Mouse (Mus musculus) embryonic facial prominence, embryonic 12.5 days (tissue): ENCODE results near the gene Klhl22. TPM values are rescaled to one million over a fixed set of nuclear protein-coding genes. Genes with fewer than 3 reads are reported as not detected.
"Not testable (repeated sequence)": the region's sequence is repeated elsewhere in the genome, so short reads cannot be mapped to it uniquely, and the experiment has no call there.

Source experiments
- ATAC-seq: fragments of 200-750 bp; cut with Nextera tagmentation; 2 replicates; pipeline ENCODE4 v1.8.0; 2017; ENCODE audit not compliant: insufficient number of reproducible peaks, insufficient read depth, low FRiP score, low TSS enrichment
- H3K27ac ChIP-seq: fragments of 300-500 bp; sonication (generic); 2 replicates; pipeline ENCODE4 v1.5.1; 2016; ENCODE audit warnings: mild to moderate bottlenecking
- H3K27me3 ChIP-seq: fragments of 300-500 bp; sonication (generic); 2 replicates; pipeline ENCODE4 v1.6.1; 2016; ENCODE audit warnings: mild to moderate bottlenecking, moderate library complexity
- H3K36me3 ChIP-seq: fragments of 300-500 bp; sonication (generic); 2 replicates; pipeline ENCODE4 v1.6.1; 2016; ENCODE audit warnings: mild to moderate bottlenecking
- H3K4me1 ChIP-seq: fragments of 300-500 bp; sonication (generic); 2 replicates; pipeline ENCODE4 v1.6.1; 2016
- H3K4me2 ChIP-seq: fragments of 300-500 bp; sonication (generic); replicated peaks from 2 replicates; pipeline ENCODE4 v1.6.1; 2016; ENCODE audit warnings: mild to moderate bottlenecking, moderate library complexity
- H3K4me3 ChIP-seq: fragments of 300-500 bp; sonication (generic); 2 replicates; pipeline ENCODE4 v1.5.1; 2016; ENCODE audit warnings: mild to moderate bottlenecking
- H3K9ac ChIP-seq: fragments of 300-500 bp; sonication (generic); 2 replicates; pipeline ENCODE4 v1.6.1; 2016; ENCODE audit warnings: mild to moderate bottlenecking, moderate library complexity
- H3K9me3 ChIP-seq: fragments of 300-500 bp; sonication (generic); 2 replicates; pipeline ENCODE4 v1.6.1; 2016; ENCODE audit warnings: mild to moderate bottlenecking, moderate library complexity
- WGBS: fragments of 180-500 bp; shearing (Covaris S2); methylation state at CpG from one replicate; pipeline ENCODE4 v1.1.7; 2016; 5-methylcytosine and 5-hydroxymethylcytosine counted together
- polyA plus RNA-seq: library from polyadenylated mRNA; unstranded; fragments of >200 nt; fragmentation: Nextera tagmentation; extraction: Ambion mirVana; gene quantifications from 2 replicates; pipeline ENCODE4 v1.2.1, GENCODE M21; 2016

Klhl22 gene
- polyA plus RNA-seq, 1 experiment from 2014 or later: 92.6 TPM

DNA sequence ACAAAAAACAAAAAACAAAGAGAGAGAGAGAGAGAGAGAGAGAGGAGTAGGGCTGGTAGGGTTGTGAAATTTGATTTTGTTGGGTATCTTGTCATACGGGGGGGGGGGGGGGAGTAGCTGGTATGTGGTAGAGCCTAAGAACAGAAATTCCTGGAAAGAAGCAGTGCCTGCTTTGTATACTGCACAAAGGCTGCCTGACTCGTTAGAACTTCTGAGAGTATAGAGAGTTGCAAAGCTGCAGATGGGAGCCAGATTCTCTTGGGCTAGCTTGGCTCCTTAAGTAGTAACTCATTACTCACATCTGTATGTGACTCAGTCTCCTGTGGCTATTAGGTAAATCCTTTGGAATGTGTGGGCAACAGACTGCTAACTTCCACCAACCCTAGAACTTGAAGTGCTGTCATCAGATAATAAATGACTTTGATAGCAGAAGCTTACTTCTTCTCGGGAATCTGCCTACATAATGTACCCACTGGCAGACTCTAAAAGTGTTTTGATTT lies 26.5 kb upstream of the Klhl22 start, which contains the start of gene Med15:
TSS of gene Med15 (minus strand) at position 51 of the 500 bp plus-strand sequence.
- Histone ChIP-seq H3K9me3 (no peaks in the 10 kb centered on the region), H3K9ac (no peak within 1 kb of the TSS), H3K4me1 (no peaks in the 10 kb centered on the region), H3K4me3 (no peak within 1 kb of the TSS), H3K27ac (no peak within 1 kb of the TSS), H3K4me2 (no peak within 1 kb of the TSS), H3K27me3 (0 out of 2 replicates have a peak, but pooled peaks cover 4% of the 10 kb centered on the region), H3K36me3 (no peaks in the 10 kb centered on the region)
- ATAC-seq: no peak
- 59% methylated on average over 3 of the region's 3 CpGs for WGBS

GRCm38 (mm10) chr16:17733646-17734045 lies 25.8 kb upstream of the Klhl22 start:
- H3K27ac ChIP-seq: no peak overlapping the region
- H3K9ac ChIP-seq: no peak overlapping the region
- H3K36me3 ChIP-seq: no peaks in the 10 kb centered on the region
- no peak overlapping the region for H3K4me3 ChIP-seq
- H3K4me1 ChIP-seq: no peaks in the 10 kb centered on the region
- no peak for ATAC-seq
- H3K4me2 ChIP-seq: peak overlapping the region; percentile 36
- 56% methylated on average over 2 of the region's 2 CpGs for WGBS
- no peaks in the 10 kb centered on the region for H3K9me3 ChIP-seq
- 0 out of 2 replicates have a peak, but pooled peaks cover 4% of the 10 kb centered on the region for H3K27me3 ChIP-seq

DNA sequence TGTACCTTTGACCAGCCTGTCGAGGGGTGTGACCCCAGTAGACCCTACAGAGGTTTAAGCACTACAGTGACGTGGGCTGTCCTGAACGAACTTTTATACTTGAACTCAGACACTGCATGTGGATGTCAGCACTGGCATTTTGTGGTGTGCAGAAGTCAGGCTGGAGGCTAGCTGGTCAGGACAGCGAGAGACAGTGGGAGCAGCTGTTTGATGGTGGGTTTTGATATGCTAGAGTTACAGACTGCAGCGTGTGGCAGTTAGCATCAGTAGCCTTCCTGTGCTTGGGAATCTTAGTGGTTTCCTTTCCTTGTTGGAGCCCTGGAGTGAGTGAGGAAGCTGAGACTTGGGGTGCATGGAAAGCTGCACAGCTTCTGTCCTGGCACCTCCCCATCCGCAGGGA lies 24.5 kb upstream of the Klhl22 start:
- WGBS: 86% methylated on average over 6 of the region's 6 CpGs
- ATAC-seq, H3K27me3 ChIP-seq, H3K9ac ChIP-seq, H3K36me3 ChIP-seq, H3K9me3 ChIP-seq, H3K4me3 ChIP-seq, H3K4me2 ChIP-seq, H3K27ac ChIP-seq, H3K4me1 ChIP-seq: not testable (repeated sequence)

DNA sequence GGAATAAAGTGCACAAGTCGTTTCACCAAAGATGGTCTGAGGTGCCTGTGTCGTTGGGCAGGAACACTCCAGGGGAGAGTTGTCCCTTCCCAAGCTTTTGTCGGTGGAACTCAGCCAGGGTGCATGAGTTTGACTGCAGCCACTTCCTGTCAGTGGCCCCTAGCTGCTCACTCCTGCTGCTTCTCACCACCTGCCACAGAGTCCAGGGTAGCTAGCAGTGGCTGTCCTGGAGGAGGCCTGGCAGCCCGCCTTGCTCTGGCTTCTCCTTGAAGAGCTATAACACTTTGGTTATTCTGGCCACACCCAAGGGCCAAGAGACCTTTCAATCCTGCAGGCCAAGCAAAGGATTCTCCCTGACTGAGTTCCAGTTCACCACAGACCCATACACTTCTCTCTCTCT lies 23.3 kb upstream of the Klhl22 start:
- no peak overlapping the region for H3K9ac ChIP-seq
- H3K4me1 ChIP-seq: no peaks in the 10 kb centered on the region
- no peak overlapping the region for H3K4me3 ChIP-seq
- no peak overlapping the region for H3K27ac ChIP-seq
- H3K9me3 ChIP-seq: no peaks in the 10 kb centered on the region
- H3K27me3 ChIP-seq: 0 out of 2 replicates have a peak, but pooled peaks cover 4% of the 10 kb centered on the region
- ATAC-seq: no peak
- 61% methylated on average over 4 of the region's 4 CpGs for WGBS
- no peaks in the 10 kb centered on the region for H3K36me3 ChIP-seq
- H3K4me2 ChIP-seq: no peak overlapping the region

DNA sequence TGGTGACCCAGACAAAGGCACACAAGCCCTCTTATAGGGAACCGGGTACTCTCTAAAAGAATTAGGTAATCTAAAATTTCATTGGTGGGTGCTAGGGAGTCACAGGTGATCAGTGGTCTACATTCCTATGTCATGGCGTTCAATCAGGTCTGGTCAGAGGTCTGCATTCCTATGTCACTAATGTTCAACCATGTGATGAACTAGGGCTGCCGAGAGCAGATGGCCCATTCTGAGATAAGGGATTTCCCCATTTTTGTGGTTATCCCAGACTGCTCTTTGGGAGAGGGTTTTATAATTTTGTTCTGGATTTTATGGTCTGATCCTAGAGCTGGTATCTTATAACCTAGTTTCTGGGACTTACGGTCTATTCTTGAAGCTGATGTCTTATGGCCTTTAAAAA lies 19.3 kb upstream of the Klhl22 start:
- Histone ChIP-seq H3K4me1 (no peaks in the 10 kb centered on the region), H3K27ac (no peak overlapping the region), H3K36me3 (no peaks in the 10 kb centered on the region), H3K4me2 (no peak overlapping the region), H3K27me3 (0 out of 2 replicates have a peak, but pooled peaks cover 4% of the 10 kb centered on the region), H3K9ac (no peak overlapping the region), H3K4me3 (no peak overlapping the region), H3K9me3 (no peaks in the 10 kb centered on the region)
- WGBS: 80% methylated on average over 4 of the region's 4 CpGs
- no peak for ATAC-seq

DNA sequence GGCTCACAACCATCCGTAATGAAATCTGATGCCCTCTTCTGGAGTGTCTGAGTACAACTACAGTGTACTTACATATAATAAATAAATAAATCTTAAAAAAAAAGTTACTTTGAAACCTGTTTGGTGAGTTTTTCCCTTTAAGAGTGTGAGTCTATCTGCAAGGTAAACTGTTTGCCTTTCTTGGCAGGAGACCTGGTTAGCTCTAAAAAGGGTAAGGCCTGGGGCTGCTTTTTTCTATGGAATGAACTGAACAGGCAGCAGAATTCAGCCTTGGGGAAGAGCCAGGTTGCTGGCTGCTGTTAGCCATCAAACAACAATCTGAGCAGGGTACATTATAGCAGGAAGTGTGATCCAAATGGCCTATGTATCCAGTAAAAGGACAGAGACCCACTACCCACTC lies 16.6 kb upstream of the Klhl22 start:
- no peak for ATAC-seq
- Histone ChIP-seq H3K4me3 (no peak overlapping the region), H3K4me2 (no peak overlapping the region), H3K27me3 (no peaks in the 10 kb centered on the region), H3K4me1 (no peaks in the 10 kb centered on the region), H3K27ac (no peak overlapping the region), H3K36me3 (no peaks in the 10 kb centered on the region), H3K9ac (no peak overlapping the region), H3K9me3 (no peaks in the 10 kb centered on the region)
- WGBS: 82% methylated on average over 1 of the region's 1 CpGs

DNA sequence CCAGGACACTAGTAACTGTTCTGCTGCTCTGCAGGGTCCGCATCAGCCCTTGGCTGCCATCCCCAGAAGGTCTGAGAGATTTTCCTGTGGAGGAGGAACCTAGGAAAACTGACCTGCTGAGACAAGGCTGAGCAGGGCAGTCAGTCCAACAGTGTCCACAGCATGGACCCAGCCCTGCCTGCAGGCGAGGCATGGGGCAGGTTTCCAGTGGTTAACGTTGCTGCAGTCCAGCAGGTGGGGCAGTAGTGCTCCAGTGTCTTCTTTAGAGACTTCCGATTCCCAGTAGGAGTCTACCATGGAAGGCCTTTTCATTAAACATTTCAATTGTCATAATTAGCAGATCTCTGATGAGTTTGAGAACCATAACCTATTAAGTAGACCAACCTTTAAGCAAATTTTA lies 16.1 kb upstream of the Klhl22 start:
- Histone ChIP-seq H3K27me3 (no peaks in the 10 kb centered on the region), H3K27ac (no peak overlapping the region), H3K9ac (no peak overlapping the region), H3K4me1 (no peaks in the 10 kb centered on the region), H3K9me3 (no peaks in the 10 kb centered on the region), H3K36me3 (no peaks in the 10 kb centered on the region), H3K4me3 (no peak overlapping the region), H3K4me2 (no peak overlapping the region)
- ATAC-seq: no peak
- 50% methylated on average over 4 of the region's 4 CpGs for WGBS

GRCm38 (mm10) chr16:17744536-17744935 lies 14.9 kb upstream of the Klhl22 start:
- Histone ChIP-seq H3K4me2 (no peak overlapping the region), H3K4me1 (no peaks in the 10 kb centered on the region), H3K9me3 (no peaks in the 10 kb centered on the region), H3K9ac (no peak overlapping the region), H3K27ac (no peak overlapping the region), H3K4me3 (no peak overlapping the region), H3K27me3 (no peaks in the 10 kb centered on the region), H3K36me3 (no peaks in the 10 kb centered on the region)
- WGBS: 10% methylated on average over 1 of the region's 1 CpGs
- no peak for ATAC-seq

DNA sequence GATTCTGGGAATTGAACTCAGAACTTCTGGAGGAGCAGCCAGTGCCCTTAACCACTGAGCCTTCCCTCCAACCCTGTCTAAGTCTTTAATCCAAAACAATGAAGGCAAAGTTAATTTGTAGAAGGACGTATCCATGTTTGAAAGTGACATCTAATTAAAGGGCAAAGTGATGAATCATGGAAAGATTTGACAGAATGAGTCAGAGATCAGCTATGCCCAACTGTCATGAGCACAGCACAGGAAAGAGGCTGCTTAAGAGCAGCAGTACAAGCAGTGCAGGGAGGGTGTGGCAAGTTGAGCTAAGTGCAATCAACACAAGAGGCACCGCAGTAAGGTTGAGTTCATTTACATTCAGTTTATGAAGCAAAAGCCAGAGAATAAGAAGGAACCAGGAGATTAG lies 14.4 kb upstream of the Klhl22 start:
- ATAC-seq: no peak
- no peak overlapping the region for H3K4me2 ChIP-seq
- no peak overlapping the region for H3K9ac ChIP-seq

GRCm38 (mm10) chr16:17753001-17753400 lies 6.4 kb upstream of the Klhl22 start:
- no peaks in the 10 kb centered on the region for H3K9me3 ChIP-seq
- ATAC-seq: 0 out of 2 replicates have a peak, but pooled peaks have one; percentile 47
- 0 out of 2 replicates have a peak overlapping the region, but pooled peaks have one; percentile 0 for H3K27ac ChIP-seq
- no peak overlapping the region for H3K4me3 ChIP-seq
- H3K27me3 ChIP-seq: no peaks in the 10 kb centered on the region; the same call in 1 of the 2 replicates
- no peak overlapping the region for H3K9ac ChIP-seq
- H3K36me3 ChIP-seq: no peaks in the 10 kb centered on the region
- H3K4me2 ChIP-seq: no peak overlapping the region
- no peaks in the 10 kb centered on the region for H3K4me1 ChIP-seq
- 18% methylated on average over 3 of the region's 3 CpGs for WGBS

More for the DNA sequence above, 14.4 kb upstream of the Klhl22 start:
- 82% methylated on average over 2 of the region's 2 CpGs for WGBS
- Histone ChIP-seq H3K27ac (no peak overlapping the region), H3K27me3 (no peaks in the 10 kb centered on the region), H3K36me3 (no peaks in the 10 kb centered on the region), H3K4me3 (no peak overlapping the region), H3K4me1 (no peaks in the 10 kb centered on the region), H3K9me3 (no peaks in the 10 kb centered on the region)

DNA sequence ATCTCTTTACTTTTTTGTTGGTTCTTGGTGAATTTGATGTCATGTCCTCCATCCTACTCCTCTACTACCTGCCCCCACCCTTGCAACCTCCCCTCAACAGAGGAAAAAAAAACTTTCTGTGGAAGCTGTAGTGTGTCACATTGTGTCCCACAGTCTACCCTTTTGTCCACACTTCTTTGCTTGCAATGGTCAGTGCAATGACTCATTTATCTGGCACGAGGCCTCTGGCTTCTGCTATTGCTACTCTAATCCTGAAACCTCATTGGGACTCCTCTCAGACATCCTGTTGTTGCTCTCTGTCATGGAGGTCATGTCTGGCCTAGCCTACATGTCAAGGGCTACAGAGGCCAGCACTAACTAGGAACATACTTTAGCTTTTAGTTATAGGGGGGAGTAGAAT lies 5.7 kb upstream of the Klhl22 start:
- Histone ChIP-seq H3K27ac (0 out of 2 replicates have a peak overlapping the region, but pooled peaks have one; percentile 47), H3K4me1 (no peaks in the 10 kb centered on the region), H3K4me2 (no peak overlapping the region), H3K9me3 (no peaks in the 10 kb centered on the region), H3K4me3 (no peak overlapping the region), H3K27me3 (no peaks in the 10 kb centered on the region; the same call in 1 of the 2 replicates), H3K36me3 (no peaks in the 10 kb centered on the region), H3K9ac (no peak overlapping the region)
- ATAC-seq: no peak
- 26% methylated on average over 1 of the region's 1 CpGs for WGBS

- Histone ChIP-seq H3K4me2 (no peak overlapping the region), H3K36me3 (no peaks in the 10 kb centered on the region), H3K9ac (no peak overlapping the region), H3K9me3 (no peaks in the 10 kb centered on the region), H3K27me3 (no peaks in the 10 kb centered on the region; the same call in 1 of the 2 replicates), H3K4me1 (peaks cover 29% of the 10 kb centered on the region), H3K4me3 (no peak overlapping the region), H3K27ac (no peak overlapping the region)
- 95% methylated on average over 1 of the region's 1 CpGs for WGBS
- no peak for ATAC-seq
Measured at GRCm38 (mm10) chr16:17757756-17758155, 1.7 kb upstream of the Klhl22 start.
